Mouse (Mus musculus): ENCODE results near the gene Dst. TPM values are rescaled to one million over a fixed set of nuclear protein-coding genes. Genes with fewer than 3 reads are reported as not detected.

Dst gene
- 1.5 TPM for polyA plus RNA-seq (2017; shearing (Covaris generic))

DNA sequence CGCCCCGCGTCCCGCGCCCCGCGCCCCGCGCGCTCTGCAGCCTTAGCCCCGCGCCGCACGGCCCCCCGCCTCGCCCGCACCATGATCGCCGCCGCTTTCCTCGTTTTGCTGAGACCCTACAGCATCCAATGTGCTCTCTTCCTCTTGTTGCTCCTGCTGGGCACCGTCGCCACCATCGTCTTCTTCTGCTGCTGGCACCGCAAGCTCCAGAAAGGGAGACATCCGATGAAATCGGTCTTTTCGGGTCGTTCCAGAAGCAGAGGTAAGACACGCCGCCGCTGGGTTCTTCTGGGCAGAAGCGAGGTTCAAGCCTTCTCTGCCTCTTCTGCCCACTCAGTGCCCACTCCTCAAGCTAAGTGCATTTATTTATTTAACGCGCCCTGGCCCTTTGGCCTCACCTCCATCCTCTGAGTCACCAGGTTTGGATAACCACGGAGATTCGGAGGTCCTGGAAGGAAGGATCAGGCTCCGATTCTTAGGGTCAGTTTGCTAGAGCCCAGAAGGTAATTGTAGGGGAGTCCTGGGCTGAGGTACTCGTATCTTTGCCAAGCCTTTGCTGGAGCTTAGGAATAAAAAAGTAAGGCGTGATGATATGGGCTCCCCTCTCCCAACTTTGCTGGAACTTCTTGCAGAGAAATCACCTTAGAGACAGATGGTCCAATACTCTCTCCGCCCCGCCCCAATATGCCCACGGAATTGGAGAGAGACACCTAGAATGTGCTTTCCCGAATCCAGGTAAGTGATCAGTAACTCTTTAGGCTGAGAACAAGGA is at the start of gene Dst:
Gene Dst (plus strand): TSS at position 35 of the 772 bp plus-strand sequence.

DNA sequence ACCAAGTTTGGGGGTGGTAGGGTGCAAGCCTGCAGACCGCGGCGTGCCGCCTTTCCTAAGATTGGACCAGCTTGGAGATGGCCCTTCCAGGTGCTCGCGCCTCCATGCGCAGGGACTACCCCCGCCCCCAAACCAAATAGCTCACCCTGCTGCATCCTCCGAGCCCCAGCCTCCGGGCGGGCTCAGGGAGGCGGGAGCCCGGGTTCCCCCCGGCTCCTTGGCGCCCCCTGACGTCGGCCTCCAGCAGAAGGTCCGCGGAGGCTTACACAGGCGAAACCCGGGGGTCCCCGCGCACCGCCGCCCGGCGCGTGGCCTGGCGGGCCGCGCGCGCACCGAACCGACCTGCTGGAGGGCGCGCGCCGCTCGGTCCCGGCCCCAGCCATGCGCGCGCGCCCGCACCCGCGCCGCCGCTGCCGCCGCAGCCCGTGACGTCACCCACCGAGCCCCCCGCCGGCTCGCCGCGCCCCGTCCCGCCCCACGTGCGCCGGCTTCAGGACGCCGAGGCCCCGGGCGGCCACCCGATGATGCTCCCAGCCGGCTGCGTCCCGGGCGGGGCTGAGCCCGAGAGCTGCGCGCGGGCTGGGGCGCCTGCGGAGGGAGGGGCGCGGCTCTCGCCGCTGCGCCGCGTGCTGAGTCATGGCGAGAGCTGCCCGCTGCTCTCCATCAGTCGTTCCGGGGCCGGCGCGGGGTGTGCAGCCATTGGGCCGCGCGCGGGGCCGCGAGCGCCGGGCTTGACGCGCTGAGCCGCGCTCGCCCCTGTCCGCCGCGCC is 419 bp upstream of the Dst start, which contains the start of gene Bend6:
Gene Bend6 (minus strand): TSS at position 396 of the 770 bp plus-strand sequence.

Other genes with a start within 250 kb of the Dst start
- 10.2 TPM for gene Prim2, start 238.4 kb upstream of the Dst start, polyA plus RNA-seq (2017; shearing (Covaris generic))
- gene Rab23, start 188.3 kb upstream of the Dst start, polyA plus RNA-seq (2017; shearing (Covaris generic)), result 12.9 TPM
- 2.2 TPM for gene Bag2, start 150.4 kb upstream of the Dst start, polyA plus RNA-seq (2017; shearing (Covaris generic))
- gene Zfp451, start 93.6 kb upstream of the Dst start, polyA plus RNA-seq (2017; shearing (Covaris generic)), result 32.0 TPM
- 0.45 TPM for gene Bend6, start 409 bp upstream of the Dst start, polyA plus RNA-seq (2017; shearing (Covaris generic))

All from naive thymus-derived CD4-positive, alpha-beta T cell, adult 5 months (primary cell).